Mouse (Mus musculus) liver, embryonic 16.5 days (tissue): ENCODE data around the gene Inpp5k. TPM values are rescaled to one million over a fixed set of nuclear protein-coding genes. Genes with fewer than 3 reads are reported as not detected.

ENCODE experiments used
- ATAC-seq: fragments of 200-750 bp; cut with Nextera tagmentation; 2 replicates; pipeline ENCODE4 v1.8.0; 2017; ENCODE audit warnings: low read depth, mild to moderate bottlenecking, moderate number of reproducible peaks, moderate library complexity
- H3K27ac ChIP-seq: fragments of 300-500 bp; sonication (generic); 2 replicates; pipeline ENCODE4 v1.5.1; 2014; ENCODE audit warnings: mild to moderate bottlenecking, low read length
- H3K27me3 ChIP-seq: fragments of 300-500 bp; sonication (generic); 2 replicates; pipeline ENCODE4 v1.6.1; 2014; ENCODE audit warnings: low read depth, low read length, mixed read lengths; ENCODE audit not compliant: control insufficient read depth, insufficient read depth
- H3K36me3 ChIP-seq: fragments of 300-500 bp; sonication (generic); 2 replicates; pipeline ENCODE4 v1.6.1; 2014; ENCODE audit warnings: mild to moderate bottlenecking; ENCODE audit not compliant: control insufficient read depth, insufficient read depth
- H3K4me1 ChIP-seq: fragments of 300-500 bp; sonication (generic); 2 replicates; pipeline ENCODE4 v1.6.1; 2014; ENCODE audit warnings: low read depth, low read length, mixed read lengths; ENCODE audit not compliant: control insufficient read depth
- H3K4me2 ChIP-seq: fragments of 300-500 bp; sonication (generic); 2 replicates; pipeline ENCODE4 v1.6.1; 2014; ENCODE audit warnings: low read depth, low read length, mixed read lengths
- H3K4me3 ChIP-seq: fragments of 300-500 bp; sonication (generic); 2 replicates; pipeline ENCODE4 v1.5.1; 2014; ENCODE audit warnings: low read depth, mild to moderate bottlenecking, low read length
- H3K9ac ChIP-seq: fragments of 300-500 bp; sonication (generic); 2 replicates; pipeline ENCODE4 v1.6.1; 2014; ENCODE audit warnings: low read depth, low read length
- H3K9me3 ChIP-seq: fragments of 300-500 bp; sonication (generic); replicated peaks from 2 replicates; pipeline ENCODE4 v1.6.1; 2016; ENCODE audit warnings: low read length; ENCODE audit not compliant: control insufficient read depth
- WGBS: fragments of 180-500 bp; shearing (Covaris S2); extraction: QIAGEN DNeasy Blood & Tissue Kit; methylation state at CpG from one replicate; pipeline ENCODE4 v1.1.7; 2014; ENCODE audit not compliant: insufficient replicate concordance; 5-methylcytosine and 5-hydroxymethylcytosine counted together
- polyA plus RNA-seq: library from polyadenylated mRNA; unstranded; fragments of >200 nt; fragmentation: Nextera tagmentation; extraction: Ambion mirVana; gene quantifications from 2 replicates; pipeline ENCODE4 v1.2.1, GENCODE M21; 2015

The Inpp5k gene
- polyA plus RNA-seq, 1 experiment from 2014 or later = 17.9 TPM

DNA sequence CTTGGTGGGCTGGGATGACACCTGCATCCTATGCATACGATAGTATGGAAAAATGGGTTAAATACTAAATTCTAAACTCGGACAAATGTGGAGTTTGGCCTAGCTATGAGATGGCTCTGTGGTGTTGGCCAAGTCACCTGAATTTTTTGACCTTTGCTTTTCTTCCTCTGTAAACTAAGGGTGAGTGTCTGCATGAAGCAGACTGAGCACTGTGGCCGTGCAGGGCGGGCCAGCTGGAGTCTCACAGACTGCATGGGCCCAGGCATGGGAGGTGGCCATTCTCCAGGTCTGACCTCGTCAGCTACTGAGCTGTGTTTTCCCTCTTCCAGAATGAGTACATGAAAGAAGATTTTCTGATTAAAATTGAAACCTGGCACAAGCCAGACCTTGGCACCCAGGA, 22.0 kb upstream of the Inpp5k start:
- H3K4me3 ChIP-seq = no peak overlapping the region
- no peaks in the 10 kb centered on the region for H3K27me3 ChIP-seq
- 80% methylated on average over 5 of the region's 5 CpGs for WGBS
- no peak overlapping the region for H3K9ac ChIP-seq
- no peaks in the 10 kb centered on the region for H3K9me3 ChIP-seq
- peaks cover 5% of the 10 kb centered on the region; the same call in 1 of the 2 replicates for H3K36me3 ChIP-seq
- H3K27ac ChIP-seq = no peak overlapping the region
- no peak; the same call in 1 of the 2 replicates for ATAC-seq
- H3K4me1 ChIP-seq = no peaks in the 10 kb centered on the region
- no peak overlapping the region for H3K4me2 ChIP-seq

DNA sequence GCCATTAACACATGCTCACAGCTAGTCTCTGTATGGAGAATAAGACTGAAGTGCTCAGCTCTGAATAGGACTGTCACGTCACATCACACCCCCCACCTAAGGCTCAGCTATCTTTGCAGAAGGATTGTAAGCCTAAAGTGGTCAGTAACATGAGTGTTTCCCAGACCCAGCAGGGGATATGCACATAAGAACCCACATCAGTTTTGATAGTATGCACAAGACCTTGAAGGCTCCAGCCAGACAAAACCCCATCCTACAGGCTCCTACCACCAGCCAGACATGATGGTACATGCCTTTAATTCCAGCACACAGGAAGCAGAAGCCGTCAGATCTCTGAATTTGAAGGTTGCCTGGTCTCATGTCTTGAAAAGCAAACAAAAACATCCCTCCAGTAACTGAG, 20.8 kb upstream of the Inpp5k start:
- Histone ChIP-seq H3K9ac (no peak overlapping the region), H3K27ac (no peak overlapping the region), H3K4me1 (no peaks in the 10 kb centered on the region), H3K36me3 (peaks cover 8% of the 10 kb centered on the region), H3K4me3 (no peak overlapping the region), H3K4me2 (no peak overlapping the region), H3K27me3 (no peaks in the 10 kb centered on the region), H3K9me3 (no peaks in the 10 kb centered on the region)
- 64% methylated on average over 2 of the region's 2 CpGs for WGBS
- no peak for ATAC-seq

DNA sequence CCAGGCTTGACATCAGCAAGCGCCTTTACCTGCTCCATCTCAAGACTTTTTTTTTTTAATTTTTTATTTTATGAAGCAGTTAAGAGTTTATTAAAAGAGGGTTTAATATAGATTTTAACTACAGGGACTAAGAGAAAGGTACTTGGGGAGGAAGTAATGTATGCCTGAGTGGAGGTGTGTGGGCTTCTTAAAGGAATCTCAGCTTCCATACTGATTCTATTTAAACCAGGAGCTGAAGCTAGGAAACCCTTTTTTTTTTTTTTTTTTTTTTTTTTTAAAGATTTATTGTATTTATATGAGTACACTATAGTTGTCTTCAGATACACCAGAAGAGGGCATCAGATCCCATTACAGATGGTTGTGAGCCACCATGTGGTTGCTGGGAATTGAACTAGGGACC, 16.0 kb upstream of the Inpp5k start:
- H3K27me3 ChIP-seq = no peaks in the 10 kb centered on the region
- H3K4me3 ChIP-seq = no peak overlapping the region
- H3K9ac ChIP-seq = no peak overlapping the region
- no peaks in the 10 kb centered on the region for H3K9me3 ChIP-seq
- peaks cover 3% of the 10 kb centered on the region for H3K36me3 ChIP-seq
- ATAC-seq = no peak
- no peak overlapping the region for H3K27ac ChIP-seq
- 87% methylated on average over 1 of the region's 1 CpGs for WGBS
- no peak overlapping the region for H3K4me2 ChIP-seq
- H3K4me1 ChIP-seq = no peaks in the 10 kb centered on the region

DNA sequence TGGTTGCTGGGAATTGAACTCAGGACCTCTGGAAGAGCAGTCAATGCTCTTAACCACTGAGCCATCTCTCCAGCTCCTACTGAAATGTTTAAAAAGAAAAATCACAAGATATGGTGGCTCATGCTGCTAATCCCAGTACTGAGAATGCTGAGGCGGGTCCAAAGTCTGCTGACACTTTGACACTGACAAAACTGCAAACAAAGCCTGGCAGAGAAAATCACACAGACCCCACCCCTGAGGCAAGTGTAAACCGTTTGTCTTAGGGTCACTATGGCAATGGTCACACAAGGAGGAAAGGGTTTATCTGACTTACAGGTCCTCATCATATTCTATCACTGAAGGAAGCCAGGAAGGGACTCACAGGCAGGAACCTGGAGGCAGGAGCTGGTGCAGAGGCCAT, 15.2 kb upstream of the Inpp5k start:
- Histone ChIP-seq H3K4me2 (no peak overlapping the region), H3K4me1 (no peaks in the 10 kb centered on the region), H3K4me3 (no peak overlapping the region), H3K36me3 (peaks cover 4% of the 10 kb centered on the region), H3K9ac (no peak overlapping the region), H3K27ac (no peak overlapping the region), H3K27me3 (no peaks in the 10 kb centered on the region), H3K9me3 (no peaks in the 10 kb centered on the region)
- peak; percentile 60 for ATAC-seq
- 59% methylated on average over 2 of the region's 2 CpGs for WGBS

DNA sequence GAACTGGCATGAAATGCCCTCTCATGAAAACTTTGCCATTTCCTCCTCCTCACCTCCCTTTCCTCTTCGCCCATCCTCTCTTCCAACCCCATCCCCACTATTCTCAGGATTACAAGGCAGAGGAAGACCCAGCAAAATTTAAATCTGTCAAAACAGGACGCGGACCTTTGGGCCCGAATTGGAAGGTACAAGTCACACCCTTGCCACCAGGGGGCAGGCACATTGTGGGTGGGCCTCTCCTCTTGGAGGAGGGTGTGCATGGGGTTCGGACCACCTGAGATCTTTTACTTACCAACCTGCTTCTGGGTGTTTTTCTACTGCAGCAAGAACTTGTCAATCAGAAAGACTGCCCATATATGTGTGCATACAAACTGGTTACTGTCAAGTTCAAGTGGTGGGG, 11.7 kb upstream of the Inpp5k start:
- H3K4me2 ChIP-seq = no peak overlapping the region
- ATAC-seq = no peak
- H3K27me3 ChIP-seq = no peaks in the 10 kb centered on the region
- H3K27ac ChIP-seq = no peak overlapping the region
- H3K4me3 ChIP-seq = no peak overlapping the region
- peaks cover 12% of the 10 kb centered on the region for H3K36me3 ChIP-seq
- H3K4me1 ChIP-seq = no peaks in the 10 kb centered on the region; the same call in 1 of the 2 replicates
- WGBS = 66% methylated on average over 5 of the region's 5 CpGs
- H3K9me3 ChIP-seq = no peaks in the 10 kb centered on the region
- H3K9ac ChIP-seq = no peak overlapping the region

DNA sequence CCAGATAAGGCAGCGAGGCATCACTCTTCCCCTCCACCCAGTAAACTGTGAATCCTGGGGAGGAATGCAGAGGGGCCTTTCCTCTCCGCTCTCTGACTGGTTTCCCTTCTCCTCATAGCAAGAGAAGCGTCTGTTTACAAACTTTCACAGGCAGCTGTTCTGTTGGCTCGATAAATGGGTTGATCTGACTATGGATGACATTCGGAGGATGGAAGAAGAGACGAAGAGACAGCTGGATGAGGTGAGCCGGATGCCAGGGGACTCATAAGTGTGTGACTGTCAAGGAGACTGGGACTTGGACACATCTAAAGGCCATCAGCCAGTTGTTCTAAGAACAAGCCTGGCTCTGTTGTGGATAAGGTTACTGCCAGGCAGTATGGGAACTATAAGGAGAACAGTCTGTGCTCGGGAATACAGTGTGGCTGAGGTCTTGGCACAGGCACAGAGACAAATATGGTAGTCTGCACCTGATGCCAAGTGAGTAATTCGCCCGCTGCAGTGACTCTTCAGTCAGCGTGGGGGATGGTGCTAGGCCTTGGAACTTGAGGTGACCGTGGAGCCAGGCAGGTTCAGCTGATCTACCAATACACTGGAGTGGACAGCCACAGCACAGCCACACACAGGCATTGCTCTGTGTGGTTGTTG, 10.5 kb upstream of the Inpp5k start:
- H3K27me3 ChIP-seq = no peaks in the 10 kb centered on the region
- no peak overlapping the region for H3K4me3 ChIP-seq
- no peak overlapping the region for H3K9ac ChIP-seq
- no peak for ATAC-seq
- no peak overlapping the region for H3K4me2 ChIP-seq
- H3K4me1 ChIP-seq = peaks cover 4% of the 10 kb centered on the region; the same call in 1 of the 2 replicates
- peaks cover 9% of the 10 kb centered on the region for H3K36me3 ChIP-seq
- 75% methylated on average over 12 of the region's 12 CpGs for WGBS
- no peak overlapping the region for H3K27ac ChIP-seq
- H3K9me3 ChIP-seq = no peaks in the 10 kb centered on the region

DNA sequence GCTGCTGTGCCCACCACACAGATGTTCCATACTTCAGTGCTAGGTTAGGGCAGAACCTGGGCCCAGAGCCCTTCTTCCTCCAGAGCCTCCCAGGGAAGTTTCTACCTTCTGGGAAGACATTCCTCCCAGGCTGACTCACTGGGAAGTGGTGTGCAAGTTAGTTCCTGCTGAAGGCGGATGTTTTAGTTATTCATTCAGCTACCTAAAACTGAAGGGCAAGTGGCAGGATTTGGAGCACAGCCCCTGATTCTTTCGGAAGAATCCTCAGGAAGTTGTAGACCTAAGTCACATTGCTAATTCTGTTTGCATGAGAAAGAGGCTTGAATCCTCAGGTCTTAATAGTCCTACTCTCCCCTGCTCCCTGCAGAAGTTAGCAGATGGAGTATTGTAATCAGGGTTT, 9.4 kb upstream of the Inpp5k start:
- H3K9ac ChIP-seq = no peak overlapping the region
- H3K36me3 ChIP-seq = peaks cover 9% of the 10 kb centered on the region
- no peak overlapping the region for H3K27ac ChIP-seq

DNA sequence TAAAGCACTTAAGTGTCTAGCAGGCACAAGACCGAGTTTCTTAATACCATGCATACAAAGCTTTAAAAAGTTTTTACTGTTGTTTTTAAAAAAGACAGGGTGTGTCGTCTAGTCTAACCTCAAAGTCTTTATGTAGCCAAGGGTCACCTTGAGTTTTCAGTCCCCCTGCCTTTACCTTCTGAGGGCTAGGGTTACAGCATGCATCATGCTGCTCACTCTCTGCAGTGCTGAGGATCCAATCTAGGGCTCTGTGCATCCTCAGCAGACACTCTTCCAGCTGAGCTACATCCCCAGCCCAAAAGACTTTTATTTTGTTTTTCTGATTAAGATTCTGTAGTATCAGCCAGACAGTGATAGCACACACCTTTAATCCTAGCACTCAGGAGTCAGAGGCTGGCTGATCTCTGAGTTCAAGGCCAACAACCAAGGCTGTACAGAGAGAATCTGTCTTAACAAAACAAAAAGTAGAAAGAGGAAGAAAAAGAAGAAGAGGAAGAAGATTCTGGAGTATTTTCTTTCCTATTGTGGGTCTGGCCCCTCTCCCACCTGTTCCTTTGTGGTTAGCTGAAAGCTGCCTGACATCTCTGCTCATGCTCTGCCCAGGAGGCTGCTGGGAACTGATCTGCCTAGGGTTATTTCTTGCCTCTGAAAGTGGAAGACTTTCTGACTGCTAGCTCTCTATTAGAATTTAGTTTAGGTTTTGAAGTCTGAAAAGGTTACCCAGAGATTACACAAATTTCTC, 8.0 kb upstream of the Inpp5k start:
- H3K36me3 ChIP-seq = peaks cover 13% of the 10 kb centered on the region
- no peaks in the 10 kb centered on the region for H3K27me3 ChIP-seq
- no peak for ATAC-seq
- H3K9ac ChIP-seq = no peak overlapping the region
- H3K4me2 ChIP-seq = no peak overlapping the region
- H3K9me3 ChIP-seq = no peaks in the 10 kb centered on the region
- H3K4me3 ChIP-seq = no peak overlapping the region
- H3K27ac ChIP-seq = peak overlapping the region; percentile 65
- peaks cover 4% of the 10 kb centered on the region; the same call in 1 of the 2 replicates for H3K4me1 ChIP-seq
- 66% methylated on average over 2 of the region's 2 CpGs for WGBS

More for the DNA sequence above, 9.4 kb upstream of the Inpp5k start:
- Histone ChIP-seq H3K4me1 (peaks cover 4% of the 10 kb centered on the region; the same call in 1 of the 2 replicates), H3K9me3 (no peaks in the 10 kb centered on the region), H3K4me3 (no peak overlapping the region), H3K27me3 (no peaks in the 10 kb centered on the region), H3K4me2 (no peak overlapping the region)
- ATAC-seq = no peak
- WGBS = 67% methylated on average over 2 of the region's 2 CpGs

DNA sequence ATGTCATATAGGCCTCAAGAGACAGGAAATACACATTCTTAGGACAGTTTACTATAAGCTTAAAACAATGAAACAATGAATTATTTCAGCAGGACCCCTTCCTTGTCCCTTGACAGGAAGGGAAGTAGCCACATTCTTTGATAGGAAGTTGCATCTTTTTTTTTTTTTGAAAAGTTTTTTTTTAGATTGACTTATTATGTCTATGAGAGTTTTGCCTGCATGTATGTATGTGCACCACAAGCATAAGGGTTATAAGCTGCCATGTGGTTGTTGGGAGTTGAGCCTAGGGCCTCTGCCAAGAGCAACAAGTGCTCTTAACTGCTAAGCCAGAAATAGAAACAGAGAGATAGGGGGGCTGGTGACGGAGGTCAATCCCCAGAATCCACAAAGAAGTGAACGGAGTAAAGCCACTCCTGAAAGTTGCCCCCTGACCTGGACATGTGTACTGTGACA, 6.7 kb upstream of the Inpp5k start:
- Histone ChIP-seq H3K27me3 (no peaks in the 10 kb centered on the region), H3K4me2 (no peak overlapping the region), H3K4me3 (no peak overlapping the region), H3K27ac (no peak overlapping the region), H3K36me3 (peaks cover 13% of the 10 kb centered on the region), H3K9ac (no peak overlapping the region), H3K9me3 (no peaks in the 10 kb centered on the region), H3K4me1 (peaks cover 4% of the 10 kb centered on the region; the same call in 1 of the 2 replicates)
- WGBS = 15% methylated on average over 2 of the region's 2 CpGs
- no peak for ATAC-seq
